Mouse (Mus musculus) heart, postnatal 0 days (tissue): ENCODE measurements around the gene Psmd11. TPM values are rescaled to one million over a fixed set of nuclear protein-coding genes. Genes with fewer than 3 reads are reported as not detected.

Source experiments
- ATAC-seq: fragments of 200-750 bp; cut with Nextera tagmentation; 2 replicates; pipeline ENCODE4 v1.8.0; 2017; ENCODE audit warnings: low read depth, moderate number of reproducible peaks, moderate library complexity; ENCODE audit not compliant: insufficient read depth
- DNase-seq: peaks from one replicate; pipeline ENCODE4 v3.0.0-alpha.2; 2016; ENCODE audit warnings: low spot score
- H3K27ac ChIP-seq: fragments of 300-500 bp; sonication (generic); 2 replicates; pipeline ENCODE4 v1.5.1; 2014; ENCODE audit warnings: low read depth, mild to moderate bottlenecking
- H3K27me3 ChIP-seq: fragments of 300-500 bp; sonication (generic); 2 replicates; pipeline ENCODE4 v1.6.1; 2014; ENCODE audit warnings: low read length, mixed read lengths; ENCODE audit not compliant: control insufficient read depth, insufficient read depth
- H3K36me3 ChIP-seq: fragments of 300-500 bp; sonication (generic); replicated peaks from 2 replicates; pipeline ENCODE4 v1.6.1; 2014; ENCODE audit warnings: low read length, mixed read lengths; ENCODE audit not compliant: control insufficient read depth, insufficient read depth
- H3K4me1 ChIP-seq: fragments of 300-500 bp; sonication (generic); 2 replicates; pipeline ENCODE4 v1.6.1; 2014; ENCODE audit warnings: antibody characterized with exemption; ENCODE audit not compliant: control insufficient read depth, insufficient read depth
- H3K4me2 ChIP-seq: fragments of 300-500 bp; sonication (generic); 2 replicates; pipeline ENCODE4 v1.6.1; 2014; ENCODE audit warnings: low read depth, mild to moderate bottlenecking, low read length, moderate library complexity
- H3K4me3 ChIP-seq: fragments of 300-500 bp; sonication (generic); 2 replicates; pipeline ENCODE4 v1.5.1; 2014; ENCODE audit warnings: low read depth, low read length
- H3K9ac ChIP-seq: fragments of 300-500 bp; sonication (generic); replicated peaks from 2 replicates; pipeline ENCODE4 v1.6.1; 2014; ENCODE audit warnings: low read depth, low read length, mixed read lengths
- H3K9me3 ChIP-seq: fragments of 300-500 bp; sonication (generic); replicated peaks from 2 replicates; pipeline ENCODE4 v1.6.1; 2016; ENCODE audit warnings: low read length; ENCODE audit not compliant: control insufficient read depth
- CTCF ChIP-seq: IDR thresholded peaks from 2 replicates; pipeline ENCODE4 v1.5.1; 2016; ENCODE audit warnings: antibody characterized with exemption, control low read depth, low read depth
- EP300 ChIP-seq: IDR thresholded peaks from 2 replicates; pipeline ENCODE4 v1.6.1; 2016; ENCODE audit warnings: antibody characterized with exemption, low read depth
- WGBS: fragments of 180-500 bp; shearing (Covaris S2); extraction: QIAGEN DNeasy Blood & Tissue Kit; methylation state at CpG from one replicate; pipeline ENCODE4 v1.1.7; 2014; 5-methylcytosine and 5-hydroxymethylcytosine counted together
- polyA plus RNA-seq: library from polyadenylated mRNA; unstranded; fragments of >200 nt; fragmentation: Nextera tagmentation; extraction: Ambion mirVana; gene quantifications from 2 replicates; pipeline ENCODE4 v1.2.1, GENCODE M21; 2015
- total RNA-seq: library from RNA; depleted of rRNA; stranded (reverse); fragments of >200 nt; gene quantifications from 2 replicates; pipeline ENCODE4 v1.2.3, GENCODE M21; 2014; ENCODE audit warnings: low replicate concordance

The Psmd11 gene
- total and polyA plus RNA-seq, 2 experiments from 2014 or later, result 36.0 to 187 TPM

- H3K27me3 ChIP-seq, result peaks cover 9% of the 10 kb centered on the region
- WGBS, result 85% methylated on average over 9 of the region's 9 CpGs
- ATAC-seq, result no peak
- no peaks in the 10 kb centered on the region for H3K9me3 ChIP-seq
- H3K27ac ChIP-seq, result no peak overlapping the region
- H3K4me1 ChIP-seq, result peaks cover 8% of the 10 kb centered on the region; the same call in 1 of the 2 replicates
- no peak overlapping the region for H3K4me2 ChIP-seq
- TF ChIP-seq EP300 (no peak), CTCF (no peak)
- DNase-seq, result no peak
- peaks cover 25% of the 10 kb centered on the region for H3K36me3 ChIP-seq
- H3K9ac ChIP-seq, result no peak overlapping the region
- no peak overlapping the region for H3K4me3 ChIP-seq
Measured at GRCm38 (mm10) chr11:80475544-80475943, 47.1 kb downstream of the Psmd11 start.

DNA sequence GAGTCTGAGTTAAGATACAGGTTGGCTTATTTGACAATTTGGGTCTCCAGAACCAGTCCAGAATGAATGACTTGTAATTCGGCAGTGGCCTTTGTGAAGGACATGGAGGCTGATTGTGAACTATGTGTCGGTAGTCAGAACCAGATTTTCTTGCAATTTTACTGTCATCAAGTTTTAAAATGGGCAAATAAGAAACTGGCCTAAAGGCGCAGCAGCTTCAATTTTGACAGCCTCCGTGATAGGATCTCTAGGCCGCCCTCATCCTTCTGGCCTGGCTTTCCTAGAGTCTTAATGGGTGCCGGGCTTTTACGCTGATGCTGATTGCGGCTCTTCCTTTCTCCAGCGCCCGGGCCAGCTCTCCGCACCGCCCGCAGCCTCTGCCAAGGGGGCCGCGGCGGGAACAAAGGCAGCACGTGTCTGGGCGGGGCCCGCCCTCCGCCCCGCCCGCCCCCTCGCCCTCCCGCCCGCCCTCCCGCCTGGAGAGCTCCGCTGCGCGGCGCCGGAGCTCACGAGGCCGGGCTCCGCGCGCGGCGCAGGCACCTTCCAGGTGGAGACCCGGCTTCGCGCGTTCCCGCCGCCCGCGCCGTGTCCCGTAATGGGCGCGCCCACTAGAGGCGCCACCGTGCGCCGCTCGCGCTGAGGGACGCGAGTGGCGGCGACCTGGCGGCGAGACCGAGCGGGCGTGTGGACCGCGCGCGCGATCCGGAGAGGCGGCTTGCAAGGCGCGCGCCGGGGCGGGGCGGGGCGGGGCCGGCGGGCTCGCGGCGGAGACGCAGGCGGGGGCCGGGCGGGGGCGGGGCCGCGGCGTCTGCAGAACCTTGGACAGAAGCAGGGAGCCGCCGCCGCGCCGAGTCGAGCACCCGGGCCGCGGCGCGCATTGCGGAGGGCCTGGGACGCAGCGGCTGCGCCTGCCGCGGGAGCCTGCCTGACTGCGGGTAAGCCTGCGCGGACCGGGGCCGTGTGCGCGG lies 48.1 kb downstream of the Psmd11 start, which contains the start of gene Cdk5r1:
TSS of gene Cdk5r1 (plus strand) at position 802 of the 968 bp plus-strand sequence.
- Histone ChIP-seq H3K4me2 (peak within 1 kb of the TSS; percentile 99), H3K9me3 (no peaks in the 10 kb centered on the region), H3K4me1 (peaks cover 8% of the 10 kb centered on the region; the same call in 1 of the 2 replicates), H3K27ac (peak within 1 kb of the TSS; percentile 51; the same call in 1 of the 2 replicates), H3K9ac (peak within 1 kb of the TSS; percentile 63), H3K27me3 (peaks cover 9% of the 10 kb centered on the region), H3K4me3 (peak within 1 kb of the TSS; percentile 74), H3K36me3 (peaks cover 17% of the 10 kb centered on the region)
- ATAC-seq (peak; percentile 90), DNase-seq (peak; percentile 80)
- WGBS, result under 1% methylated on average over 76 of the region's 116 CpGs
- peak; percentile 44 for TF ChIP-seq CTCF
- TF ChIP-seq EP300, result no peak

DNA sequence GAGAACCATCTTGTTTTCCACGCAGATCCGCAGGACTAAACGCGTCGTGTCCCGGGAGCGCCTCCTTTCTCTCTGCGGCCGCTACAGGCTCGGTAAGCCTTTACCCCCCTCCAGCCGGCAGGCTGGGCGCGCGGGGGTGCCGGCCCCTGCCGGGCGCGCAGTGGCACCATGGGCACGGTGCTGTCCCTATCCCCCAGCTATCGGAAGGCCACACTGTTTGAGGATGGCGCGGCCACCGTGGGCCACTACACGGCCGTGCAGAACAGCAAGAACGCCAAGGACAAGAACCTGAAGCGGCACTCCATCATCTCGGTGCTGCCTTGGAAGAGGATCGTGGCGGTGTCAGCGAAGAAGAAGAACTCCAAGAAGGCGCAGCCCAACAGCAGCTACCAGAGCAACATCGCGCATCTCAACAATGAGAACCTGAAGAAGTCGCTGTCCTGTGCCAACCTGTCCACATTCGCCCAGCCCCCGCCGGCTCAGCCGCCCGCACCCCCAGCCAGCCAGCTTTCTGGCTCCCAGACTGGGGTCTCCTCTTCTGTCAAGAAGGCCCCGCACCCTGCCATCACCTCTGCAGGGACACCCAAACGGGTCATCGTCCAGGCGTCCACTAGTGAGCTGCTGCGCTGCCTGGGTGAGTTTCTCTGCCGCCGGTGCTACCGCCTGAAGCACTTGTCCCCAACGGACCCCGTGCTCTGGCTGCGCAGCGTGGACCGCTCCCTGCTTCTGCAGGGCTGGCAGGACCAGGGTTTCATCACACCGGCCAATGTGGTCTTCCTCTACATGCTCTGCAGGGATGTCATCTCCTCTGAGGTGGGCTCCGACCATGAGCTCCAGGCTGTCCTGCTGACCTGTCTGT lies 49.2 kb downstream of the Psmd11 start:
- ATAC-seq, result peak; percentile 4; the same call in 1 of the 2 replicates
- H3K36me3 ChIP-seq, result peaks cover 6% of the 10 kb centered on the region; the same call in 1 of the 2 replicates
- H3K9ac ChIP-seq, result peak overlapping the region; percentile 63
- peak overlapping the region; percentile 74 for H3K4me3 ChIP-seq
- peak overlapping the region; percentile 51; the same call in 1 of the 2 replicates for H3K27ac ChIP-seq
- H3K9me3 ChIP-seq, result no peaks in the 10 kb centered on the region
- H3K4me2 ChIP-seq, result peak overlapping the region; percentile 99
- 18% methylated on average over 51 of the region's 55 CpGs for WGBS
- peaks cover 8% of the 10 kb centered on the region; the same call in 1 of the 2 replicates for H3K4me1 ChIP-seq
- DNase-seq, result no peak
- peaks cover 9% of the 10 kb centered on the region for H3K27me3 ChIP-seq
- no peak for TF ChIP-seq CTCF
- no peak for TF ChIP-seq EP300

GRCm38 (mm10) chr11:80478694-80479412 lies 50.4 kb downstream of the Psmd11 start:
- Histone ChIP-seq H3K27me3 (peaks cover 9% of the 10 kb centered on the region), H3K9ac (no peak overlapping the region), H3K36me3 (0 out of 2 replicates have a peak, but pooled peaks cover 2% of the 10 kb centered on the region), H3K4me2 (no peak overlapping the region), H3K4me1 (peaks cover 8% of the 10 kb centered on the region; the same call in 1 of the 2 replicates), H3K27ac (no peak overlapping the region), H3K9me3 (no peaks in the 10 kb centered on the region), H3K4me3 (no peak overlapping the region)
- ATAC-seq, result no peak
- DNase-seq, result no peak
- TF ChIP-seq EP300, result no peak
- no peak for TF ChIP-seq CTCF
- WGBS, result 83% methylated on average over 14 of the region's 14 CpGs

DNA sequence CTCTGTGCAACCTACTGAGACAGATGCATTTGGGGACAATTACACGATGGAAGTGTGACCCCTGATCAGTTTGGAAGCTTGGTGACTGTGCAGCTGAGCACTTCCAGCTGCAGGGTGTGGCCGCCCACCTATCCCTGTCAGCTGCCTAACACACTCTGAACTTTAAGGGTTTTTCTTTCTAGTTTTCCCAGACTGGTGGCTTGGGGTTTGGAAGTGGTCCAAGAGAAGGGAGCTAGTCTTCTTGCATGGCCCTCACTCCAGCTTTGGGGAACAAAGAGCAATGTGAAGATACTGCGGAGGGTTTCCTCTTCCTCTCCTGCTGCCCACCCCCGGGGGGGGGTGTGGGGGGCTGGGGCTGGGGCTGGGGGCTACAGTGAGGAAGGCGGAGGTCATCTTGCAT lies 51.0 kb downstream of the Psmd11 start:
- DNase-seq, result no peak
- TF ChIP-seq EP300 (no peak), CTCF (no peak)
- H3K4me2 ChIP-seq, result no peak overlapping the region

More for the DNA sequence above, 51.0 kb downstream of the Psmd11 start:
- ATAC-seq, result no peak
- Histone ChIP-seq H3K9me3 (no peaks in the 10 kb centered on the region), H3K36me3 (0 out of 2 replicates have a peak, but pooled peaks cover 2% of the 10 kb centered on the region), H3K4me1 (peaks cover 8% of the 10 kb centered on the region; the same call in 1 of the 2 replicates), H3K27ac (no peak overlapping the region), H3K9ac (no peak overlapping the region), H3K4me3 (no peak overlapping the region), H3K27me3 (peaks cover 9% of the 10 kb centered on the region)
- WGBS, result 81% methylated on average over 5 of the region's 5 CpGs
